ENCODE assay signal across 22 mouse cellular contexts in genomic region chr3:30198854-30199253, GRCm38 (mm10).
"Had no signal": no experiment of that assay in that cellular context is flagged by ENCODE, and none has a peak within 500 bp of the region (broad histone marks: within the 10 kb centered on the region; RNA-seq: fewer than 3 reads in every experiment).

No protein-coding gene starts in this region.

- H3K4me3 ChIP-seq: liver, embryonic 13.5 days; liver, embryonic 15.5 days; megakaryocyte, embryonic 14.5 days; midbrain, embryonic 13.5 days; myocyte; neural tube, embryonic 13.5 days; neural tube, embryonic 15.5 days had no signal

- H3K27me3 ChIP-seq: liver, embryonic 13.5 days; liver, embryonic 15.5 days; megakaryocyte, embryonic 14.5 days; midbrain, embryonic 13.5 days; neural tube, embryonic 13.5 days; neural tube, embryonic 15.5 days had no signal

- H3K9ac ChIP-seq: liver, embryonic 13.5 days; liver, embryonic 15.5 days; liver, postnatal 0 days; midbrain, embryonic 13.5 days; neural tube, embryonic 13.5 days; neural tube, embryonic 15.5 days had no signal

- H3K4me2 ChIP-seq: liver, embryonic 11.5 days; liver, embryonic 13.5 days; liver, embryonic 15.5 days; midbrain, embryonic 11.5 days; midbrain, embryonic 13.5 days; neural tube, embryonic 13.5 days; neural tube, embryonic 15.5 days had no signal

- H3K36me3 ChIP-seq: liver, embryonic 13.5 days; liver, embryonic 15.5 days; midbrain, embryonic 13.5 days; neural tube, embryonic 13.5 days; neural tube, embryonic 15.5 days had no signal

- ATAC-seq: liver, postnatal 0 days; midbrain, embryonic 13.5 days; midbrain, embryonic 16.5 days had no signal

- H3K4me1 ChIP-seq: liver, embryonic 13.5 days; liver, embryonic 15.5 days; megakaryocyte, embryonic 14.5 days; midbrain, embryonic 13.5 days; neural tube, embryonic 15.5 days had no signal

- DNase-seq: liver; liver, embryonic 13.5 days; liver, postnatal 0 days; lung, postnatal 10 days; retina, postnatal 1 day; right cerebral cortex, adult 18-20 months; right cerebral cortex, postnatal 25 days; right cerebral cortex, postnatal 4 days; spleen, adult 18-20 months; thymus, adult 18-20 months; thymus, postnatal 14 days; thymus, postnatal 36 days had no signal

- H3K27ac ChIP-seq: liver, embryonic 13.5 days; liver, embryonic 15.5 days; macrophage; midbrain, embryonic 13.5 days; neural tube, embryonic 13.5 days; neural tube, embryonic 15.5 days had no signal

- H3K9me3 ChIP-seq: liver, embryonic 13.5 days; liver, embryonic 15.5 days; megakaryocyte, embryonic 14.5 days; midbrain, embryonic 13.5 days; neural tube, embryonic 13.5 days; neural tube, embryonic 15.5 days had no signal
